Mouse (Mus musculus) hindbrain, embryonic 10.5 days (tissue): ENCODE results near the gene Kirrel3. TPM values are rescaled to one million over a fixed set of nuclear protein-coding genes. Genes with fewer than 3 reads are reported as not detected.

ENCODE experiments used
- DNase-seq: peaks from one replicate; pipeline ENCODE4 v3.0.0-alpha.2; 2017; ENCODE audit warnings: low spot score
- H3K27ac ChIP-seq: fragments of 300-500 bp; sonication (generic); 2 replicates; pipeline ENCODE4 v1.5.1; 2016; ENCODE audit warnings: mild to moderate bottlenecking, moderate library complexity
- H3K27me3 ChIP-seq: fragments of 300-500 bp; sonication (generic); 2 replicates; pipeline ENCODE4 v1.6.1; 2016; ENCODE audit warnings: mild to moderate bottlenecking; ENCODE audit not compliant: poor library complexity, insufficient read depth, severe bottlenecking
- H3K36me3 ChIP-seq: fragments of 300-500 bp; sonication (generic); 2 replicates; pipeline ENCODE4 v1.6.1; 2016; ENCODE audit warnings: mild to moderate bottlenecking, moderate library complexity
- H3K4me1 ChIP-seq: fragments of 300-500 bp; sonication (generic); replicated peaks from 2 replicates; pipeline ENCODE4 v1.6.1; 2016; ENCODE audit warnings: mild to moderate bottlenecking
- H3K4me3 ChIP-seq: fragments of 300-500 bp; sonication (generic); 2 replicates; pipeline ENCODE4 v1.5.1; 2016; ENCODE audit warnings: mild to moderate bottlenecking, moderate library complexity
- H3K9me3 ChIP-seq: fragments of 300-500 bp; sonication (generic); 2 replicates; pipeline ENCODE4 v1.6.1; 2016; ENCODE audit warnings: mild to moderate bottlenecking, moderate library complexity
- WGBS: fragments of 180-500 bp; shearing (Covaris S2); methylation state at CpG from one replicate; pipeline ENCODE4 v1.1.7; 2016; 5-methylcytosine and 5-hydroxymethylcytosine counted together
- polyA plus RNA-seq: library from polyadenylated mRNA; unstranded; fragments of >200 nt; fragmentation: Nextera tagmentation; extraction: Ambion mirVana; gene quantifications from 2 replicates; pipeline ENCODE4 v1.2.1, GENCODE M21; 2016

The Kirrel3 gene
- polyA plus RNA-seq, result 6.6 and 9.8 TPM in 2 replicates

GRCm38 (mm10) chr9:34485759-34486431 is at the start of gene Kirrel3:
Gene Kirrel3, plus strand, starts transcription at chr9:34485894.
- Histone ChIP-seq H3K9me3 (no peaks in the 10 kb centered on the region), H3K27ac (peak within 1 kb of the TSS; percentile 86), H3K4me1 (peaks cover 50% of the 10 kb centered on the region), H3K4me3 (peak within 1 kb of the TSS; percentile 63), H3K27me3 (peaks cover 62% of the 10 kb centered on the region), H3K36me3 (no peaks in the 10 kb centered on the region)
- DNase-seq, result peak; percentile 83
- under 1% methylated on average over 35 of the region's 35 CpGs for WGBS

DNA sequence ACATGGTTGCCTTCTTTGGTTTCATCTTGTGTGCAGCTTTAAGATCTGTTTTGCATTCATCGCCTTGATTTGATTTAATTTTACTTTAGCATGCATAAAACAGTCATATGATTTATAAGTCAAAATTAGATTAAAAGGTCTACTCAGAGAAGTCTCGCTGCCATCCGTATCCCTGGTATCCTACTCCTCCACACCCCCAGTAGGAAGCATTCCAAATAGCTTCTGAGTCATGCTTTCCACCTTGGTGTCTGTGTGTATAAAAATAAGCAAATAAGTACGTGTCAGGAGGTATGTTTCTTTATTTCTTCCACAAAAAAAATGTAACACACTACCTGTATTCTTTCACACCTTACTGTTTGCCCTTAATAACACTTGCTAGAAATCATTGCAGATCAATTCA is 45.0 kb upstream of the Kirrel3 start:
- Histone ChIP-seq H3K4me3 (no peak overlapping the region), H3K9me3 (peaks cover 3% of the 10 kb centered on the region; the same call in 1 of the 2 replicates), H3K4me1 (no peaks in the 10 kb centered on the region), H3K27ac (no peak overlapping the region), H3K27me3 (no peaks in the 10 kb centered on the region), H3K36me3 (no peaks in the 10 kb centered on the region)
- 91% methylated on average over 4 of the region's 4 CpGs for WGBS
- no peak for DNase-seq

DNA sequence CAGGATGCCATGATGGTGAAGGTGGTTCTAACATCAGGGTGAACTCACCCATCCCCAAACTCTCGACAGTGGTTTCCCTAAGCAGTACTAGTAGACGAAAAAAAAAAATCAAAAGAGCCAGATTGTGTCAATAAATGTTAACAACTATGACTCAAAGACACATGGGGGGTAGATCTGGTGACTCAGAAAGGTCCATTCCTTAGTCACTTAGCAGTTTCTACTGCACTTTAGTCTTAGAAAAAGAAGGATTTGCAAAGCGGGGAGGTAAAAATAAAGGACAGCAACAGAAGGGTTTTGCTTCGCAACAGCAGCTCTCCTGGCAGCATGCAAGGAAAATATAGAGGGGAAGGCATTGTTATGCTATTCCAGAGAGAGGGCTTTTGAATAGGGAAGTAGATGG is 41.7 kb upstream of the Kirrel3 start:
- no peak for DNase-seq
- no peaks in the 10 kb centered on the region for H3K27me3 ChIP-seq
- H3K4me1 ChIP-seq, result 0 out of 2 replicates have a peak, but pooled peaks cover 8% of the 10 kb centered on the region
- H3K27ac ChIP-seq, result no peak overlapping the region
- H3K36me3 ChIP-seq, result no peaks in the 10 kb centered on the region
- WGBS, result 74% methylated on average over 4 of the region's 4 CpGs
- no peaks in the 10 kb centered on the region for H3K9me3 ChIP-seq
- H3K4me3 ChIP-seq, result no peak overlapping the region

DNA sequence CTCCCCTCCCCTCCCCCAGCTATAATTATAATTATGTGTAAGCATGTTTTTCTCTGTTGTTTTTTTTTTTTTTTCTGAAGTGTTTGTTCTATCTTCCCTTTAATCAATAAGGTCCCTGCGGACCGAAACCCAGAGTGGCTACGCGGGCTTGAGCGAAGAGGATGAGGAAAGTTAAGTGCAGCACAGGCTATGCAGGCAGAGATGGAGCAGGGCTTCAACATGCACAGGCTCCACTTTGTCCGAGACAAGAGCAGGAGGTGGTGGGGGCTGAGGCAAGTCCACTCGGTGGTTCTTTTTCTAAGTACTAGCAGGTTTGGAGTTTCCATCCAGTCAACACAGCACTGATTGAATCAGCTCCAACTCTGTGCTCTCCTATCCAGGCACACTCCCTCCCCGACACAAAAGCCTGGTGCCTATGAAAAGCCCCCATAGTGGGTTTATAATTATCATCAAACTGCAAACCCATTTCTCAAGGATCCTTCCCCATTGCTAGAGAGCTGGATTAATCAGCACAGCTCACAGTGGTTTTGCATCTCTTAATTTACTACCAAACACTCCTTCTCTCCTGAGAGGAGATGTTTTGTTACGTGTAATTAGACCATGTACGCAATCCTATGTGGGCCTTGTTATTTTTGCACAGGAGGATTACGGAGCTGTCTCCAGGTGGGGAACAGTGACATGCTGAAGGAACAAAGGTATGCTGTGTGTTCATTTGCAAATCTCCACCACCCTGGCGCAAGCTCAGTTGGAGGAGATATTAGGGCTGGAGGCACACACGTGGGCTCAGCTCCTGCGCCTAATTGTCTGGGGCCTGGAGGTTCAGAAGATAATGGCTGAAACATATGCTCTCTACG is 39.0 kb upstream of the Kirrel3 start:
- H3K27me3 ChIP-seq, result no peaks in the 10 kb centered on the region
- no peaks in the 10 kb centered on the region for H3K36me3 ChIP-seq
- 0 out of 2 replicates have a peak, but pooled peaks cover 8% of the 10 kb centered on the region for H3K4me1 ChIP-seq
- H3K4me3 ChIP-seq, result no peak overlapping the region
- 72% methylated on average over 15 of the region's 15 CpGs for WGBS
- no peaks in the 10 kb centered on the region for H3K9me3 ChIP-seq
- no peak overlapping the region for H3K27ac ChIP-seq
- no peak for DNase-seq

- Histone ChIP-seq H3K27me3 (no peaks in the 10 kb centered on the region), H3K4me1 (0 out of 2 replicates have a peak, but pooled peaks cover 8% of the 10 kb centered on the region), H3K4me3 (no peak overlapping the region), H3K9me3 (no peaks in the 10 kb centered on the region), H3K27ac (no peak overlapping the region), H3K36me3 (no peaks in the 10 kb centered on the region)
- no peak for DNase-seq
- 87% methylated on average over 2 of the region's 2 CpGs for WGBS
Measured at GRCm38 (mm10) chr9:34447736-34448135, 38.0 kb upstream of the Kirrel3 start.

GRCm38 (mm10) chr9:34448467-34448866 is 37.2 kb upstream of the Kirrel3 start:
- Histone ChIP-seq H3K9me3 (no peaks in the 10 kb centered on the region), H3K36me3 (no peaks in the 10 kb centered on the region), H3K4me1 (0 out of 2 replicates have a peak, but pooled peaks cover 8% of the 10 kb centered on the region), H3K27me3 (no peaks in the 10 kb centered on the region), H3K27ac (no peak overlapping the region), H3K4me3 (no peak overlapping the region)
- 89% methylated on average over 4 of the region's 4 CpGs for WGBS
- no peak for DNase-seq

GRCm38 (mm10) chr9:34458189-34458588 is 27.5 kb upstream of the Kirrel3 start:
- no peak for DNase-seq

GRCm38 (mm10) chr9:34459968-34460367 is 25.7 kb upstream of the Kirrel3 start:
- Histone ChIP-seq H3K4me3 (no peak overlapping the region), H3K4me1 (no peaks in the 10 kb centered on the region), H3K36me3 (no peaks in the 10 kb centered on the region), H3K9me3 (no peaks in the 10 kb centered on the region), H3K27ac (no peak overlapping the region), H3K27me3 (no peaks in the 10 kb centered on the region)
- 76% methylated on average over 5 of the region's 5 CpGs for WGBS
- no peak for DNase-seq

More at GRCm38 (mm10) chr9:34458189-34458588, 27.5 kb upstream of the Kirrel3 start:
- no peaks in the 10 kb centered on the region for H3K4me1 ChIP-seq
- H3K27ac ChIP-seq, result no peak overlapping the region
- 78% methylated on average over 5 of the region's 5 CpGs for WGBS
- no peaks in the 10 kb centered on the region for H3K9me3 ChIP-seq
- H3K36me3 ChIP-seq, result no peaks in the 10 kb centered on the region
- no peaks in the 10 kb centered on the region for H3K27me3 ChIP-seq
- H3K4me3 ChIP-seq, result no peak overlapping the region

DNA sequence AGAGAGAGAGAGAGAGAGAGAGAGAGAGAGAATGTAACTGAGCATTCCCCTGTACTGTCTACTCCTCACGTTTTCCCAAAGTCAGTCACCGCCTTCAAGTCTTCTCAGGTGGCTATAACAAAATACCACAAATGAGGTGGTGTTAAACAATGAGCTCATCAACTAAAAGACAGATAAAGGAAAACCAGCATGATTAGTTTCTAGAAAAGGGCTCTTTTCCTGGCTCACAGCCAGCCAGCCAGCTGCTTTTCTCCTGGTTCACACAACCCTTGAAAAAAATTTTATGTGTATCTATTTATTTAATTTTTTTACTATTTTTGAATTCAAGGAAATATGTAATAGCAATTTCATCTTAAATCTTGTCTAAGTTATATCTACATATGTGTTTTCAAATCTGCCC is 22.0 kb upstream of the Kirrel3 start:
- Histone ChIP-seq H3K9me3 (no peaks in the 10 kb centered on the region), H3K4me1 (no peaks in the 10 kb centered on the region), H3K36me3 (no peaks in the 10 kb centered on the region), H3K27ac (no peak overlapping the region), H3K4me3 (no peak overlapping the region), H3K27me3 (no peaks in the 10 kb centered on the region)
- DNase-seq, result no peak
- WGBS, result 77% methylated on average over 2 of the region's 2 CpGs

DNA sequence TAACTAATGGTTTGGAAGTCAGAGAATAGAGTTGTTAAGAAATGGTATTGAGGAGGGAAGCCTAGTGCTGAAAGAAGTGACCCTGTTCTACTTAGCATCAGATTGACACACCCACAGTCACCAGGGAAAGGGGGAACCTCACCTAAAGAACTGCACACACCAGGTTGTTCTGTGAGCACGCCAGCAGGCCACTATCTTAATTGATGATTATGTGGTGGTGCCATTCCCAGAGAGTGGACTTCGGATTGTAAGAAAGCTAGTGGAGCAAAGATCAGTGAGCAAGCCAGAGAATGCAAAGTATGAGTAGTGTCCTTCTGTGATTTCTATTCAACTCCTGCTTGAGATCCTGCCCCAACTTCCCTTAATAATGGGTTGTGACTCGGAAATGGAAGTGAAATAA is 19.6 kb upstream of the Kirrel3 start:
- H3K36me3 ChIP-seq, result no peaks in the 10 kb centered on the region
- DNase-seq, result no peak
- H3K4me3 ChIP-seq, result no peak overlapping the region
- 78% methylated on average over 3 of the region's 3 CpGs for WGBS
- H3K27ac ChIP-seq, result no peak overlapping the region
- H3K9me3 ChIP-seq, result no peaks in the 10 kb centered on the region
- H3K4me1 ChIP-seq, result no peaks in the 10 kb centered on the region
- no peaks in the 10 kb centered on the region for H3K27me3 ChIP-seq

- no peaks in the 10 kb centered on the region for H3K9me3 ChIP-seq
- WGBS, result 87% methylated on average over 3 of the region's 3 CpGs
- no peaks in the 10 kb centered on the region for H3K36me3 ChIP-seq
- no peak overlapping the region for H3K4me3 ChIP-seq
- DNase-seq, result no peak
- H3K4me1 ChIP-seq, result no peaks in the 10 kb centered on the region
- H3K27me3 ChIP-seq, result no peaks in the 10 kb centered on the region
- no peak overlapping the region for H3K27ac ChIP-seq
Measured at GRCm38 (mm10) chr9:34469180-34469579, 16.5 kb upstream of the Kirrel3 start.

DNA sequence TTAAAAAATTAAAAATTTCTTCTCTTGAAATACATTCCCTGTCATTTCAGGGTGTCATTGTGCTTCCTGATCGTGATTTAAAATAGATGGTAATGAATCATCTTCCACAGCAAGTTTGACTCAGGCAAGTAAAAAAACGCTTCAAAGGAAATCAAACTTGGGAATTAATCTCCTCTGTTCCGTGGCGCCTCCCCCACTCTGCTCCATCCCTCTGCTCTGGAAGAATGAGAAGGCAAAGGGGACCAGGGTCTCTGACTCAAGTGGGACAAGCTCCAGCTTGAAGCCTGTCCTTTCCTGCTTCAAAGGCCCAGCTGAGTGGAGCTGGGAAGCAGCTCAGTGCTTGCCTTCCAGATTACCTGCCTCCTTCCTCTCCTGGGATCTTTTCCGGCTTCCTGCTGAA is 9.5 kb upstream of the Kirrel3 start:
- WGBS, result 55% methylated on average over 5 of the region's 5 CpGs
- H3K27me3 ChIP-seq, result no peaks in the 10 kb centered on the region
- H3K9me3 ChIP-seq, result peaks cover 3% of the 10 kb centered on the region; the same call in 1 of the 2 replicates
- no peak overlapping the region for H3K4me3 ChIP-seq
- H3K27ac ChIP-seq, result no peak overlapping the region
- peaks cover 4% of the 10 kb centered on the region; the same call in 1 of the 2 replicates for H3K4me1 ChIP-seq
- H3K36me3 ChIP-seq, result no peaks in the 10 kb centered on the region
- DNase-seq, result no peak

- Histone ChIP-seq H3K4me1 (peaks cover 14% of the 10 kb centered on the region), H3K27ac (no peak overlapping the region)
- 88% methylated on average over 2 of the region's 2 CpGs for WGBS
Measured at GRCm38 (mm10) chr9:34478494-34478893, 7.2 kb upstream of the Kirrel3 start.

More at GRCm38 (mm10) chr9:34478494-34478893, 7.2 kb upstream of the Kirrel3 start:
- no peak overlapping the region for H3K4me3 ChIP-seq
- DNase-seq, result no peak
- H3K9me3 ChIP-seq, result peaks cover 3% of the 10 kb centered on the region; the same call in 1 of the 2 replicates
- no peaks in the 10 kb centered on the region for H3K36me3 ChIP-seq
- H3K27me3 ChIP-seq, result no peaks in the 10 kb centered on the region
